Mouse (Mus musculus): ENCODE data around the gene Zdhhc3. TPM values are rescaled to one million over a fixed set of nuclear protein-coding genes. Genes with fewer than 3 reads are reported as not detected.

The Zdhhc3 gene
- total RNA-seq, 2 experiments from 2014 or later, result 54.8 to 61.9 TPM

DNA sequence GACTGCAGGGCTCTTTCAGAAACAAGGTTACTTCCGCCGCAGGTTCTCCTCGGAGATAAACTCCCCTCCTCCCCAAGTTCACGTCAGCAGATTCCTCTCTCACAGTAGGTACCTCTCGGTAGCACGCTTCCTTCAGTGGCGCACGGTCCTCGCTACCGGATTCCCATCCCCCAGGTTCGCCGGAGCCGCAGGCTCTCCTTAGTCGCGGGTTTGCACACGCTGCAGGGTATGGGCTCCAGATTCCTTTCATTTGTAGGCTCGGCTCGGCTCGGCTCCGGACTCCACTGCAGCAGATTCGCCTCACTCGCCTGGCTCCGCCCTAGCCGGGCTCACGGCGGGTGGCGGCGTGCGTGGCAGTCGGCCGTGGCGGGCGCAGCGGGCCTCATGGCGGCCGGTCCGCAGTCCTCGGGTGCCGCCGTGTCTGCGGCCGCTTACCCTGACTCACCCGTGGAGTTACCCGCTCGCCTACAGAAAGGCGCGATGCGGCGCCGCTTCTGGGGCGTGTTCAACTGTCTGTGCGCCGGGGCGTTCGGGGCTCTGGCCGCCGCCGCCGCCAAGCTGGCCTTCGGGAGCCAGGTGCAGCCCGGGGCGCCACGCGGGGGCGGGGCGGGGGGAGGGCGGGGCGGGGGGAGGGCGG lies 91.9 kb downstream of the Zdhhc3 start, which contains the start of gene Tmem42:
TSS of gene Tmem42 (plus strand) at position 332 of the 637 bp plus-strand sequence.
- DNase-seq, result peak; percentile 90

Other genes with a start within 250 kb of the Zdhhc3 start
- 100 to 1,000 TPM in 1 of 2 experiments, 10 to 100 TPM in 1; 93.7 to 136 TPM for gene Zfp445, start 247.2 kb downstream of the Zdhhc3 start, total RNA-seq (2021)
- 10 to 100 TPM in 1 of 2 experiments, 1 to 10 TPM in 1; 8.5 to 12.5 TPM for gene Zkscan7, start 227.5 kb downstream of the Zdhhc3 start, total RNA-seq (2021)
- gene Zfp105, start 190.1 kb downstream of the Zdhhc3 start, total RNA-seq (2021), result 1 to 10 TPM; 5.6 to 5.9 TPM
- gene 1110059G10Rik, start 162.2 kb downstream of the Zdhhc3 start, total RNA-seq (2021), result 10 to 100 TPM; 28.0 to 28.3 TPM
- 10 to 100 TPM; 11.3 to 15.4 TPM for gene Kif15, start 162.2 kb downstream of the Zdhhc3 start, total RNA-seq (2021)
- gene Tmem42, start 91.9 kb downstream of the Zdhhc3 start, total RNA-seq (2021), result 10 to 100 TPM; 15.0 to 18.4 TPM
- gene Tgm4, start 78.5 kb downstream of the Zdhhc3 start, total RNA-seq (2021), result under 1 TPM; 0.21 to 0.82 TPM
- 10 to 100 TPM; 40.7 to 44.3 TPM for gene Exosc7, start within 50 bp of the Zdhhc3 start, total RNA-seq (2021)
- 10 to 100 TPM; 51.8 to 56.9 TPM for gene Clec3b, start 37.7 kb upstream of the Zdhhc3 start, total RNA-seq (2021)
- under 1 TPM; 0.48 to 0.99 TPM for gene Cdcp1, start 102.8 kb upstream of the Zdhhc3 start, total RNA-seq (2021)
- gene Tmem158, start 147.6 kb upstream of the Zdhhc3 start, total RNA-seq (2021), result 10 to 100 TPM; 13.6 to 16.1 TPM